Mouse (Mus musculus): Measurements from ENCODE around the gene Itprid2. TPM values are rescaled to one million over a fixed set of nuclear protein-coding genes. Genes with fewer than 3 reads are reported as not detected.

Itprid2 gene
- polyA plus RNA-seq, 1 experiment, result 21.6 TPM

GRCm38 (mm10) chr2:79717846-79718245 is 82.7 kb downstream of the Itprid2 start:
- no peak overlapping the region for H3K27ac ChIP-seq (ENCODE audit: insufficient read depth, low read length)
- no peaks in the 10 kb centered on the region for H3K4me1 ChIP-seq (ENCODE audit: control insufficient read depth, insufficient read depth, low read length)
- DNase-seq, result no peak
- no peaks in the 10 kb centered on the region for H3K27me3 ChIP-seq (ENCODE audit: control insufficient read depth, insufficient read depth, low read length)
- H3K4me3 ChIP-seq (replicated peaks; ENCODE audit: insufficient read depth, low read depth, low read length), result no peak overlapping the region
- TF ChIP-seq POLR2A (IDR thresholded peaks at IDR 0.05; ENCODE audit: borderline replicate concordance, insufficient read depth, low read length) (no peak), CTCF (IDR thresholded peaks at IDR 0.05; ENCODE audit: borderline replicate concordance, insufficient read depth, low read depth, low read length) (no peak)

GRCm38 (mm10) chr2:79722415-79722814 is 87.3 kb downstream of the Itprid2 start:
- 75% methylated on average over 1 of the region's 1 CpGs for WGBS
- no peak overlapping the region for H3K27ac ChIP-seq (ENCODE audit: insufficient read depth, low read length)
- H3K4me1 ChIP-seq (ENCODE audit: control insufficient read depth, insufficient read depth, low read length), result no peaks in the 10 kb centered on the region
- H3K4me3 ChIP-seq (replicated peaks; ENCODE audit: insufficient read depth, low read depth, low read length), result no peak overlapping the region
- TF ChIP-seq CTCF (IDR thresholded peaks at IDR 0.05; ENCODE audit: borderline replicate concordance, insufficient read depth, low read depth, low read length) (no peak), POLR2A (IDR thresholded peaks at IDR 0.05; ENCODE audit: borderline replicate concordance, insufficient read depth, low read length) (no peak)
- no peaks in the 10 kb centered on the region for H3K27me3 ChIP-seq (ENCODE audit: control insufficient read depth, insufficient read depth, low read length)
- DNase-seq, result no peak

Other genes starting within 250 kb of the Itprid2 start
- 240 and 303 TPM in 2 replicates for gene Neurod1, start 178.6 kb upstream of the Itprid2 start, polyA plus RNA-seq (2012; rRNA removed)
- 13.1 and 17.8 TPM in 2 replicates for gene Cerkl, start 178.6 kb upstream of the Itprid2 start, polyA plus RNA-seq (2012; rRNA removed)
- 0.25 and 0.30 TPM in 2 replicates for gene Ppp1r1c, start 72.4 kb downstream of the Itprid2 start, polyA plus RNA-seq (2012; rRNA removed)